Mouse (Mus musculus) embryonic facial prominence, embryonic 13.5 days (tissue): ENCODE data around the gene Snx9. TPM values are rescaled to one million over a fixed set of nuclear protein-coding genes. Genes with fewer than 3 reads are reported as not detected.
A peak's percentile ranks its signal among the peaks of the same experiment; 100 is the strongest.

ENCODE experiments used
- ATAC-seq: fragments of 200-750 bp; cut with Nextera tagmentation; 2 replicates; pipeline ENCODE4 v1.8.0; 2017; ENCODE audit warnings: low read depth; ENCODE audit not compliant: insufficient number of reproducible peaks, insufficient read depth, low FRiP score, low TSS enrichment
- H3K27ac ChIP-seq: fragments of 300-500 bp; sonication (generic); 2 replicates; pipeline ENCODE4 v1.5.1; 2015; ENCODE audit warnings: moderate library complexity, mild to moderate bottlenecking, inconsistent platforms
- H3K27me3 ChIP-seq: fragments of 300-500 bp; sonication (generic); 2 replicates; pipeline ENCODE4 v1.6.1; 2015; ENCODE audit warnings: mild to moderate bottlenecking, inconsistent platforms
- H3K36me3 ChIP-seq: fragments of 300-500 bp; sonication (generic); 2 replicates; pipeline ENCODE4 v1.6.1; 2015; ENCODE audit warnings: mild to moderate bottlenecking, inconsistent platforms
- H3K4me1 ChIP-seq: fragments of 300-500 bp; sonication (generic); 2 replicates; pipeline ENCODE4 v1.6.1; 2015; ENCODE audit warnings: inconsistent platforms
- H3K4me2 ChIP-seq: fragments of 300-500 bp; sonication (generic); 2 replicates; pipeline ENCODE4 v1.6.1; 2015; ENCODE audit warnings: moderate library complexity, mild to moderate bottlenecking, inconsistent platforms
- H3K4me3 ChIP-seq: fragments of 300-500 bp; sonication (generic); 2 replicates; pipeline ENCODE4 v1.5.1; 2015; ENCODE audit warnings: mild to moderate bottlenecking, inconsistent platforms
- H3K9ac ChIP-seq: fragments of 300-500 bp; sonication (generic); 2 replicates; pipeline ENCODE4 v1.6.1; 2015; ENCODE audit warnings: mild to moderate bottlenecking, inconsistent platforms
- H3K9me3 ChIP-seq: fragments of 300-500 bp; sonication (generic); 2 replicates; pipeline ENCODE4 v1.6.1; 2016; ENCODE audit warnings: inconsistent platforms
- WGBS: fragments of 180-500 bp; shearing (Covaris S2); methylation state at CpG from one replicate; pipeline ENCODE4 v1.1.7; 2015; ENCODE audit warnings: mixed read lengths; 5-methylcytosine and 5-hydroxymethylcytosine counted together
- polyA plus RNA-seq: library from polyadenylated mRNA; unstranded; fragments of >200 nt; fragmentation: Nextera tagmentation; extraction: Ambion mirVana; gene quantifications from 2 replicates; pipeline ENCODE4 v1.2.1, GENCODE M21; 2015

Snx9 gene
- polyA plus RNA-seq, 1 experiment from 2014 or later = 23.4 TPM

- 67% methylated on average over 12 of the region's 12 CpGs for WGBS
- H3K4me2 ChIP-seq = no peak overlapping the region
- H3K27ac ChIP-seq = no peak overlapping the region
- ATAC-seq = no peak
- H3K4me1 ChIP-seq = peaks cover 5% of the 10 kb centered on the region; the same call in 1 of the 2 replicates
- H3K9ac ChIP-seq = no peak overlapping the region
- no peaks in the 10 kb centered on the region for H3K27me3 ChIP-seq
- H3K9me3 ChIP-seq = no peaks in the 10 kb centered on the region
- H3K4me3 ChIP-seq = no peak overlapping the region
- peaks cover 41% of the 10 kb centered on the region for H3K36me3 ChIP-seq
These were observed 70.5 kb downstream of the Snx9 start for GRCm38 (mm10) chr17:5911591-5911990.

- ATAC-seq = no peak
- Histone ChIP-seq H3K9ac (no peak overlapping the region), H3K27me3 (no peaks in the 10 kb centered on the region), H3K4me2 (no peak overlapping the region), H3K4me3 (no peak overlapping the region), H3K9me3 (no peaks in the 10 kb centered on the region), H3K4me1 (peaks cover 5% of the 10 kb centered on the region; the same call in 1 of the 2 replicates), H3K27ac (no peak overlapping the region), H3K36me3 (peaks cover 34% of the 10 kb centered on the region)
- WGBS = 56% methylated on average over 4 of the region's 4 CpGs
These were observed 71.7 kb downstream of the Snx9 start for GRCm38 (mm10) chr17:5912797-5913196.

- Histone ChIP-seq H3K9ac (no peak overlapping the region), H3K4me1 (peaks cover 5% of the 10 kb centered on the region; the same call in 1 of the 2 replicates), H3K9me3 (no peaks in the 10 kb centered on the region), H3K27ac (no peak overlapping the region), H3K36me3 (peaks cover 43% of the 10 kb centered on the region), H3K4me2 (no peak overlapping the region), H3K4me3 (no peak overlapping the region), H3K27me3 (no peaks in the 10 kb centered on the region)
- no peak for ATAC-seq
- WGBS = 75% methylated on average over 5 of the region's 5 CpGs
These were observed 73.1 kb downstream of the Snx9 start for GRCm38 (mm10) chr17:5914217-5914616.

- peaks cover 76% of the 10 kb centered on the region for H3K36me3 ChIP-seq
- 92% methylated on average over 8 of the region's 8 CpGs for WGBS
- no peak overlapping the region for H3K4me2 ChIP-seq
- H3K4me3 ChIP-seq = no peak overlapping the region
- no peaks in the 10 kb centered on the region for H3K9me3 ChIP-seq
- no peak overlapping the region for H3K27ac ChIP-seq
- ATAC-seq = no peak
- no peaks in the 10 kb centered on the region for H3K4me1 ChIP-seq
- no peak overlapping the region for H3K9ac ChIP-seq
- H3K27me3 ChIP-seq = no peaks in the 10 kb centered on the region
These were observed 80.8 kb downstream of the Snx9 start for GRCm38 (mm10) chr17:5921954-5922353.

GRCm38 (mm10) chr17:5923281-5923680 is 82.2 kb downstream of the Snx9 start:
- Histone ChIP-seq H3K27ac (no peak overlapping the region), H3K4me2 (no peak overlapping the region), H3K4me1 (no peaks in the 10 kb centered on the region), H3K9ac (no peak overlapping the region), H3K9me3 (no peaks in the 10 kb centered on the region), H3K27me3 (no peaks in the 10 kb centered on the region), H3K36me3 (peaks cover 79% of the 10 kb centered on the region), H3K4me3 (no peak overlapping the region)
- ATAC-seq = no peak
- 69% methylated on average over 9 of the region's 9 CpGs for WGBS

GRCm38 (mm10) chr17:5924238-5924637 is 83.1 kb downstream of the Snx9 start:
- Histone ChIP-seq H3K27me3 (no peaks in the 10 kb centered on the region), H3K27ac (no peak overlapping the region), H3K4me1 (no peaks in the 10 kb centered on the region), H3K36me3 (peaks cover 75% of the 10 kb centered on the region), H3K9me3 (no peaks in the 10 kb centered on the region), H3K4me2 (no peak overlapping the region), H3K9ac (no peak overlapping the region), H3K4me3 (no peak overlapping the region)
- ATAC-seq = no peak
- 74% methylated on average over 8 of the region's 8 CpGs for WGBS

GRCm38 (mm10) chr17:5926710-5927109 is 85.6 kb downstream of the Snx9 start:
- no peaks in the 10 kb centered on the region for H3K9me3 ChIP-seq
- H3K9ac ChIP-seq = no peak overlapping the region
- 87% methylated on average over 7 of the region's 7 CpGs for WGBS
- no peaks in the 10 kb centered on the region for H3K27me3 ChIP-seq
- no peak overlapping the region for H3K4me3 ChIP-seq
- no peak overlapping the region for H3K27ac ChIP-seq
- no peak overlapping the region for H3K4me2 ChIP-seq
- H3K36me3 ChIP-seq = peaks cover 67% of the 10 kb centered on the region
- no peak for ATAC-seq
- H3K4me1 ChIP-seq = no peaks in the 10 kb centered on the region

- no peaks in the 10 kb centered on the region for H3K27me3 ChIP-seq
- ATAC-seq = no peak
- no peaks in the 10 kb centered on the region for H3K4me1 ChIP-seq
- H3K9ac ChIP-seq = no peak overlapping the region
- H3K9me3 ChIP-seq = no peaks in the 10 kb centered on the region
- no peak overlapping the region for H3K27ac ChIP-seq
- WGBS = 81% methylated on average over 6 of the region's 6 CpGs
- H3K4me2 ChIP-seq = no peak overlapping the region
- H3K4me3 ChIP-seq = no peak overlapping the region
- peaks cover 60% of the 10 kb centered on the region for H3K36me3 ChIP-seq
These were observed 87.9 kb downstream of the Snx9 start for GRCm38 (mm10) chr17:5929031-5929430.

- Histone ChIP-seq H3K27ac (no peak overlapping the region), H3K9ac (no peak overlapping the region), H3K4me1 (peaks cover 11% of the 10 kb centered on the region), H3K4me3 (no peak overlapping the region), H3K9me3 (no peaks in the 10 kb centered on the region), H3K36me3 (peaks cover 32% of the 10 kb centered on the region), H3K4me2 (no peak overlapping the region), H3K27me3 (no peaks in the 10 kb centered on the region)
- WGBS = 74% methylated on average over 5 of the region's 5 CpGs
- no peak for ATAC-seq
These were observed 91.0 kb downstream of the Snx9 start for GRCm38 (mm10) chr17:5932161-5932560.

- Histone ChIP-seq H3K4me3 (peak overlapping the region; percentile 37), H3K4me1 (peaks cover 11% of the 10 kb centered on the region), H3K9me3 (no peaks in the 10 kb centered on the region), H3K9ac (peak overlapping the region; percentile 69), H3K36me3 (peaks cover 12% of the 10 kb centered on the region), H3K4me2 (peak overlapping the region; percentile 73), H3K27me3 (peaks cover 7% of the 10 kb centered on the region; the same call in 1 of the 2 replicates), H3K27ac (no peak overlapping the region)
- 3% methylated on average over 30 of the region's 30 CpGs for WGBS
- ATAC-seq = peak; percentile 60; the same call in 1 of the 2 replicates
These were observed 93.6 kb downstream of the Snx9 start for GRCm38 (mm10) chr17:5934554-5935324.

- 27% methylated on average over 3 of the region's 3 CpGs for WGBS
- Histone ChIP-seq H3K4me3 (no peak overlapping the region), H3K4me1 (peaks cover 14% of the 10 kb centered on the region), H3K4me2 (no peak overlapping the region), H3K9ac (no peak overlapping the region), H3K9me3 (no peaks in the 10 kb centered on the region), H3K27me3 (peaks cover 14% of the 10 kb centered on the region), H3K27ac (no peak overlapping the region), H3K36me3 (peaks cover 6% of the 10 kb centered on the region)
- ATAC-seq = no peak
These were observed 94.6 kb downstream of the Snx9 start for GRCm38 (mm10) chr17:5935680-5936079.

GRCm38 (mm10) chr17:5936276-5936675 is 95.1 kb downstream of the Snx9 start:
- Histone ChIP-seq H3K4me2 (no peak overlapping the region), H3K36me3 (peaks cover 2% of the 10 kb centered on the region), H3K27me3 (peaks cover 17% of the 10 kb centered on the region), H3K4me1 (peaks cover 17% of the 10 kb centered on the region), H3K9ac (no peak overlapping the region), H3K4me3 (no peak overlapping the region), H3K9me3 (no peaks in the 10 kb centered on the region), H3K27ac (no peak overlapping the region)
- no peak for ATAC-seq
- 74% methylated on average over 14 of the region's 14 CpGs for WGBS
